Comparison of ENCODE assay signal across 33 mouse cellular contexts in genomic region chr19:6238740-6239139, GRCm38 (mm10). TPM values are rescaled to one million over a fixed set of nuclear protein-coding genes. Genes with fewer than 3 reads are reported as not detected.
DNase-seq lines count a peak whose midpoint lies in the region; ATAC-seq lines count a peak whose summit lies in the region.
"Had no signal": no experiment of that assay in that cellular context is flagged by ENCODE, and none has a peak within 500 bp of the region (broad histone marks: within the 10 kb centered on the region; RNA-seq: fewer than 3 reads in every experiment).

No protein-coding gene starts in this region.

- no peak overlapping the region for H3K4me3 ChIP-seq in liver, embryonic 12.5 days
- H3K4me3 ChIP-seq: embryonic facial prominence, embryonic 10.5 days; embryonic facial prominence, embryonic 13.5 days; erythroblast, embryonic 14.5 days; forebrain, embryonic 12.5 days; forebrain, embryonic 15.5 days; heart, embryonic 12.5 days; heart, embryonic 15.5 days had no signal

- no peak for ATAC-seq in liver, embryonic 12.5 days
- ATAC-seq: activated CD4-positive, CD25-positive, alpha-beta regulatory T cell, adult 4 months; forebrain, embryonic 15.5 days; hindbrain, postnatal 0 days; inflammation-experienced regulatory T-cells, adult 6 months; intestine, embryonic 16.5 days had no signal

- DNase-seq in cerebellum, adult 11-12 months = peak; percentile 30
- DNase-seq in cerebellum, postnatal 36 days = no peak
- no peak for DNase-seq in liver
- peak; percentile 74 for DNase-seq in ES-CJ7 (ENCODE audit: low read depth, low spot score)
- peak; percentile 50 for DNase-seq in R1 (ENCODE audit: low read depth, low spot score)
- no peak for DNase-seq in heart, postnatal 4 days
- DNase-seq: adrenal gland, adult 8-10 months; adrenal gland, postnatal 25 days; B cell, adult 2 months; embryo, embryonic 11 days; gastrocnemius, postnatal 10 days; heart, adult 11 months; heart, postnatal 10 days; heart, postnatal 36 days; kidney, adult 18-20 months had no signal

- H3K9ac ChIP-seq in liver, embryonic 12.5 days = no peak overlapping the region
- H3K9ac ChIP-seq: embryonic facial prominence, embryonic 13.5 days; forebrain, embryonic 12.5 days; forebrain, embryonic 15.5 days; heart, embryonic 12.5 days; heart, embryonic 15.5 days; hindbrain, embryonic 14.5 days had no signal

- peak overlapping the region; percentile 93; the same call in 1 of the 2 replicates for H3K27ac ChIP-seq in liver, embryonic 12.5 days
- H3K27ac ChIP-seq: embryonic facial prominence, embryonic 10.5 days; embryonic facial prominence, embryonic 13.5 days; forebrain, embryonic 12.5 days; forebrain, embryonic 15.5 days; heart, embryonic 15.5 days; hindbrain, embryonic 14.5 days; hindbrain, postnatal 0 days had no signal

- 0 out of 2 replicates have a peak, but pooled peaks cover 7% of the 10 kb centered on the region for H3K27me3 ChIP-seq in liver, embryonic 12.5 days (replicated peaks)
- H3K27me3 ChIP-seq: CH12.LX; embryonic facial prominence, embryonic 13.5 days; forebrain, embryonic 12.5 days; forebrain, embryonic 15.5 days; heart, embryonic 12.5 days; heart, embryonic 15.5 days had no signal

- peaks cover 82% of the 10 kb centered on the region for H3K4me1 ChIP-seq in liver, embryonic 12.5 days

- peaks cover under 1% of the 10 kb centered on the region; the same call in 1 of the 2 replicates for H3K36me3 ChIP-seq in liver, embryonic 12.5 days
- H3K36me3 ChIP-seq: embryonic facial prominence, embryonic 13.5 days; forebrain, embryonic 15.5 days; heart, embryonic 15.5 days had no signal

- no peaks in the 10 kb centered on the region for H3K9me3 ChIP-seq in liver, embryonic 12.5 days (replicated peaks)
- H3K9me3 ChIP-seq: embryonic facial prominence, embryonic 10.5 days; embryonic facial prominence, embryonic 13.5 days; forebrain, embryonic 12.5 days; forebrain, embryonic 15.5 days; G1E; heart, embryonic 12.5 days; heart, embryonic 15.5 days had no signal

- no peak overlapping the region for H3K4me2 ChIP-seq in liver, embryonic 12.5 days
- H3K4me2 ChIP-seq: embryonic facial prominence, embryonic 13.5 days; forebrain, embryonic 12.5 days; forebrain, embryonic 15.5 days; heart, embryonic 12.5 days; heart, embryonic 15.5 days; hindbrain, embryonic 14.5 days had no signal

RNA-seq across cellular contexts. Expression of gene Atg2a, which starts 2.7 kb away (rescaled TPM):
- 7.1 and 8.2 TPM in 2 replicates for polyA plus RNA-seq in liver, embryonic 12.5 days (2016; fragmentation: Nextera tagmentation; extraction: Ambion mirVana)
- 10 to 100 TPM; 15.9 to 16.2 TPM for total RNA-seq in heart, postnatal 4 days (2021)

RNA-seq across cellular contexts. Expression of gene Ppp2r5b, which starts 3.1 kb away (rescaled TPM):
- 6.4 TPM in 2 replicates for polyA plus RNA-seq in liver, embryonic 12.5 days (2016; fragmentation: Nextera tagmentation; extraction: Ambion mirVana)
- total RNA-seq in heart, postnatal 4 days (2021) = 10 to 100 TPM; 30.1 to 30.2 TPM

RNA-seq across cellular contexts. Expression of gene Gpha2, which starts 12.6 kb away (rescaled TPM):
- polyA plus RNA-seq in liver, embryonic 12.5 days (2016; fragmentation: Nextera tagmentation; extraction: Ambion mirVana) = not detected in 2 replicates
- total RNA-seq in heart, postnatal 4 days (2021) = not detected
- total RNA-seq: CH12.LX; G1E; gastrocnemius, postnatal 10 days; gastrocnemius, postnatal 4 days; heart, postnatal 10 days; heart, postnatal 36 days; hindbrain, postnatal 0 days had no signal
- polyA plus RNA-seq: activated CD4-positive, CD25-positive, alpha-beta regulatory T cell, adult 4 months; erythroblast, embryonic 14.5 days; forebrain, embryonic 15.5 days; G1E; heart, embryonic 12.5 days; heart, embryonic 15.5 days; hindbrain, embryonic 14.5 days; inflammation-experienced regulatory T-cells, adult 6 months had no signal

RNA-seq across cellular contexts. Expression of gene Ehd1, which starts 37.8 kb away (rescaled TPM):
- 85.4 and 91.9 TPM in 2 replicates for polyA plus RNA-seq in liver, embryonic 12.5 days (2016; fragmentation: Nextera tagmentation; extraction: Ambion mirVana)
- total RNA-seq in heart, postnatal 4 days (2021) = 100 to 1,000 TPM in 1 of 2 experiments, 10 to 100 TPM in 1; 97.8 to 114 TPM

RNA-seq across cellular contexts. Expression of gene Majin, which starts 54.6 kb away (rescaled TPM):
- polyA plus RNA-seq in liver, embryonic 12.5 days (2016; fragmentation: Nextera tagmentation; extraction: Ambion mirVana) = not detected in 2 replicates
- not detected for total RNA-seq in heart, postnatal 4 days (2021)
- total RNA-seq: CH12.LX; gastrocnemius, postnatal 10 days; gastrocnemius, postnatal 4 days; heart, postnatal 10 days; heart, postnatal 36 days; hindbrain, postnatal 0 days had no signal
- polyA plus RNA-seq: brain, embryonic 14.5 days; embryonic facial prominence, embryonic 10.5 days; embryonic facial prominence, embryonic 13.5 days; erythroblast, embryonic 14.5 days; forebrain, embryonic 12.5 days; forebrain, embryonic 15.5 days; G1E; heart, embryonic 12.5 days; heart, embryonic 15.5 days; hindbrain, embryonic 11.5 days; hindbrain, embryonic 14.5 days; hindbrain, postnatal 0 days; intestine, embryonic 16.5 days had no signal

Comparison
In these comparisons a context has a peak if more than half of its experiments do, and no peak if none do; other contexts are left out.
1. DNase-seq: peak in cerebellum, adult 11-12 months (single experiment), ES-CJ7 (single experiment) and R1 (single experiment); none in cerebellum, postnatal 36 days (0 of 2), liver (single experiment) and heart, postnatal 4 days (single experiment).